Mouse (Mus musculus) lung, adult 2 months (tissue): ENCODE measurements around the gene Ift57. TPM values are rescaled to one million over a fixed set of nuclear protein-coding genes. Genes with fewer than 3 reads are reported as not detected.
A peak's percentile ranks its signal among the peaks of the same experiment; 100 is the strongest.

ENCODE experiments used
- DNase-seq: peaks from one replicate; pipeline ENCODE4 v3.0.0; 2022
- H3K4me1 ChIP-seq: fragments of 200-500 bp; 2 replicates; pipeline ENCODE4 v1.6.1; 2011; ENCODE audit warnings: low read length; ENCODE audit not compliant: control insufficient read depth, insufficient read depth
- H3K4me3 ChIP-seq: fragments of 200-500 bp; replicated peaks from 2 replicates; pipeline ENCODE3; 2011; ENCODE audit warnings: low read depth, mild to moderate bottlenecking, control low read depth, low read length; ENCODE audit errors: extremely low read depth
- CTCF ChIP-seq: fragments of 200-500 bp; IDR thresholded peaks from 2 replicates; pipeline ENCODE4 v1.5.1; 2011; ENCODE audit warnings: mild to moderate bottlenecking, low read length, control low read depth; ENCODE audit not compliant: insufficient read depth
- POLR2A ChIP-seq: fragments of 200-500 bp; IDR thresholded peaks from 2 replicates; pipeline ENCODE4 v1.6.1; 2011; ENCODE audit warnings: low read depth, mild to moderate bottlenecking, control low read depth, low read length, borderline replicate concordance; ENCODE audit errors: extremely low read depth
- WGBS: fragments of 180-500 bp; shearing (Covaris S2); methylation state at CpG from one replicate; pipeline ENCODE4 v1.1.7; 2018; 5-methylcytosine and 5-hydroxymethylcytosine counted together
- polyA plus RNA-seq: library from polyadenylated mRNA; depleted of rRNA; stranded (reverse); fragments of >200 nt; gene quantifications from 2 replicates; pipeline ENCODE4 v1.2.3, GENCODE M21; 2012

Gene Ift57
- polyA plus RNA-seq, 1 experiment = 5.8 TPM

- 86% methylated on average over 9 of the region's 9 CpGs for WGBS
- no peak for DNase-seq
- TF ChIP-seq POLR2A = no peak
- no peak for TF ChIP-seq CTCF
These were observed 37.5 kb downstream of the Ift57 start for GRCm38 (mm10) chr16:49736536-49736935.

GRCm38 (mm10) chr16:49747360-49747759 lies 48.3 kb downstream of the Ift57 start:
- Histone ChIP-seq H3K4me3 (no peak overlapping the region), H3K4me1 (no peaks in the 10 kb centered on the region)
- no peak for TF ChIP-seq CTCF
- no peak for TF ChIP-seq POLR2A
- no peak for DNase-seq
- 85% methylated on average over 2 of the region's 2 CpGs for WGBS

More at GRCm38 (mm10) chr16:49736536-49736935, 37.5 kb downstream of the Ift57 start:
- no peaks in the 10 kb centered on the region for H3K4me1 ChIP-seq
- H3K4me3 ChIP-seq = no peak overlapping the region

- TF ChIP-seq CTCF = no peak
- TF ChIP-seq POLR2A = no peak
- H3K4me1 ChIP-seq = no peaks in the 10 kb centered on the region
- DNase-seq = no peak
- WGBS = 85% methylated on average over 1 of the region's 1 CpGs
- H3K4me3 ChIP-seq = no peak overlapping the region
These were observed 53.9 kb downstream of the Ift57 start for GRCm38 (mm10) chr16:49752906-49753305.

GRCm38 (mm10) chr16:49753318-49753717 lies 54.3 kb downstream of the Ift57 start:
- TF ChIP-seq CTCF (no peak), POLR2A (no peak)
- 63% methylated on average over 3 of the region's 3 CpGs for WGBS
- Histone ChIP-seq H3K4me1 (no peaks in the 10 kb centered on the region), H3K4me3 (no peak overlapping the region)
- DNase-seq = no peak

GRCm38 (mm10) chr16:49760517-49761203 lies 61.6 kb downstream of the Ift57 start:
- no peak for DNase-seq
- WGBS = 84% methylated on average over 17 of the region's 17 CpGs
- no peak for TF ChIP-seq CTCF
- TF ChIP-seq POLR2A = no peak
- no peaks in the 10 kb centered on the region for H3K4me1 ChIP-seq
- H3K4me3 ChIP-seq = no peak overlapping the region

- no peak for TF ChIP-seq POLR2A
- no peak for TF ChIP-seq CTCF
- no peak overlapping the region for H3K4me3 ChIP-seq
- WGBS = 82% methylated on average over 5 of the region's 5 CpGs
- peaks cover 2% of the 10 kb centered on the region for H3K4me1 ChIP-seq
- DNase-seq = no peak
These were observed 62.9 kb downstream of the Ift57 start for GRCm38 (mm10) chr16:49761981-49762380.

- WGBS = 30% methylated on average over 3 of the region's 3 CpGs
- H3K4me3 ChIP-seq = no peak overlapping the region
- peaks cover 2% of the 10 kb centered on the region for H3K4me1 ChIP-seq
- peak; percentile 31 for DNase-seq
- TF ChIP-seq CTCF (peak; percentile 24; the same call in 1 of the 2 replicates), POLR2A (no peak)
These were observed 67.3 kb downstream of the Ift57 start for GRCm38 (mm10) chr16:49766326-49766725.

- DNase-seq = no peak
- Histone ChIP-seq H3K4me3 (no peak overlapping the region), H3K4me1 (peaks cover 2% of the 10 kb centered on the region)
- TF ChIP-seq POLR2A = no peak
- TF ChIP-seq CTCF = no peak
- 97% methylated on average over 4 of the region's 4 CpGs for WGBS
These were observed 69.5 kb downstream of the Ift57 start for GRCm38 (mm10) chr16:49768491-49769031.

- TF ChIP-seq POLR2A (no peak), CTCF (no peak)
- no peak for DNase-seq
- Histone ChIP-seq H3K4me1 (peaks cover 2% of the 10 kb centered on the region), H3K4me3 (no peak overlapping the region)
- WGBS = 35% methylated on average over 2 of the region's 2 CpGs
These were observed 70.8 kb downstream of the Ift57 start for GRCm38 (mm10) chr16:49769831-49770261.
